Mouse (Mus musculus): ENCODE measurements around the gene Uaca. TPM values are rescaled to one million over a fixed set of nuclear protein-coding genes. Genes with fewer than 3 reads are reported as not detected.

The Uaca gene
- polyA plus RNA-seq, 1 experiment from 2014 or later = 38.9 TPM

DNA sequence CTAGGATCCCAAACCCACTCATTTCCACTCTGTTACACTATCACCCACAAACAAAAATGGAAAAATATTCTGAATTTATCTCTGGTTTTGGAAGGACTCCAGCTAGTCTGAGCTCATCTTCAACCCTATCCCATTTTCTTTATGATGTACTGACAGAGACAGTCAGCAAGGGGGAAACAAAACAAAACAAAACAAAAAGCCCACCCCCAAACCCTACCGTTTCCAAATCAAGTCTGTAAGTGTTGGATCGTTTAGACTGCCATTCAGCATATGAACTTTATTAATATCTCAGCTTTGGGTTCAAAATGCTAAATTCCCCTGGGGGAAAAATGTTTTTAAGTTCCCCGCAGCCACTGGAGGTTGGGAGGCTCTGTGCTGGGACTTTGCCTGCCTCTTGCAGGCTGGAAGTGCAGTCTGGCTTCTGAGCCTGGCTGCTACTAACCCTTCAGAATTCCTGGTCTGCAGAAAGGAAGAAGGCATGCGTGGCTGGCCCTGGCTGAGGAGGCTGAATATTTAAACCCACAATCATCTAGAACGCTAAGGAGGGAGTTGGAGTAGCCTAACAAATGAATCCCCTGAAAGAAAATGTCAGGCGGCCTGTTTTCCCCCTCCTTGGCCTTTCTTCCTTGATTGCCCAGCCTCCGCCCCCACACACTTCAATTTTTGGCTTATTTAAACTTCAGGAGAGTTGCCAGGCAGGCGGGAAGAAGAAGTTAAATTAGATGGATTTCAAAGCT, 125.8 kb downstream of the Uaca start:
- Histone ChIP-seq H3K27me3 (replicated peaks) (no peaks in the 10 kb centered on the region), H3K4me2 (no peak overlapping the region), H3K9me3 (replicated peaks) (no peaks in the 10 kb centered on the region), H3K4me3 (no peak overlapping the region), H3K27ac (ENCODE audit: poor library complexity, severe bottlenecking) (no peak overlapping the region), H3K36me3 (no peaks in the 10 kb centered on the region), H3K4me1 (replicated peaks) (peaks cover 14% of the 10 kb centered on the region), H3K9ac (no peak overlapping the region)
- ATAC-seq (ENCODE audit: insufficient number of reproducible peaks, low FRiP score) = no peak
- 61% methylated on average over 8 of the region's 8 CpGs for WGBS

DNA sequence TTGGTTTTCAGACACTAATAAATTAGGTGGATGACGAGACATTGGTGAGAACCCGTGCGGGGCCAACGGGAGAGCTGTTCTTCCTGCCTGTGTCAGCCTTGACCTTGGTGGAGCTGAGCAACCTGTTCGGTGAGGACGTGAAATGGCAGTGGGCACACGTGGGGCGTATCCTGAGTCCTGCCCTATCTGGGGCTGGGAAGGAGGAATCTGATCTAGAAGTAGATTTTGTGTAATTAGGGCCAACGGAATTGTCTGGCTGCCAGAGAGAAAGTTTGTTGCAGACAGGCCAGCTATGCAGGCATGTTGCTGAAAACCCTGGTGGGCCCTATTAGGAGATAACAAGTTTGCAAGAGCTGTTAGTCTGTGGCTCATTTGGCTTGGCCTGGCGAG, 126.3 kb downstream of the Uaca start:
- Histone ChIP-seq H3K4me2 (no peak overlapping the region), H3K27ac (ENCODE audit: poor library complexity, severe bottlenecking) (no peak overlapping the region), H3K36me3 (no peaks in the 10 kb centered on the region), H3K9ac (no peak overlapping the region), H3K4me3 (no peak overlapping the region), H3K9me3 (replicated peaks) (no peaks in the 10 kb centered on the region), H3K4me1 (replicated peaks) (peaks cover 14% of the 10 kb centered on the region), H3K27me3 (replicated peaks) (no peaks in the 10 kb centered on the region)
- ATAC-seq (ENCODE audit: insufficient number of reproducible peaks, low FRiP score) = no peak
- WGBS = 43% methylated on average over 10 of the region's 10 CpGs

DNA sequence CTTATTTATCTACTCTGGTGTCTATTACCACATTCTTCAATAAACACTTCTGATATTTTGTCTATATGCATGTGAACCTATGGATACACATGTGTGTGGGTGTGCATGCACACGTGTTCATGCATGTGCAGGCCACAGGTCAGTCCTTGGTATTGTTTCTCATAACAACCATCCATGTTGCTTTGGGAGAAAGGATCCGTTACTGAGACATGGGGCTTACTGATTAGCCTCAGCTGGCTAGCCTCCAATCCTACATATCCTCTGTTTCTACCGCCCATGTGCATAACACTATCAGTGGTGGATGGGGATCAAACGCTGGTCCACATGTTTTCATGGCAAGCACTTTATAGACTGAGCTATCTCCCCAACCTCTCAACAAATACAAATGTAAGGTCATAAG, 126.9 kb downstream of the Uaca start:
- H3K27me3 ChIP-seq (replicated peaks) = no peaks in the 10 kb centered on the region
- no peak overlapping the region for H3K4me3 ChIP-seq
- no peaks in the 10 kb centered on the region for H3K36me3 ChIP-seq
- H3K9me3 ChIP-seq (replicated peaks) = no peaks in the 10 kb centered on the region
- 68% methylated on average over 4 of the region's 4 CpGs for WGBS
- no peak overlapping the region for H3K4me2 ChIP-seq
- H3K9ac ChIP-seq = no peak overlapping the region
- H3K27ac ChIP-seq (ENCODE audit: poor library complexity, severe bottlenecking) = no peak overlapping the region
- ATAC-seq (ENCODE audit: insufficient number of reproducible peaks, low FRiP score) = no peak
- peaks cover 14% of the 10 kb centered on the region for H3K4me1 ChIP-seq (replicated peaks)

DNA sequence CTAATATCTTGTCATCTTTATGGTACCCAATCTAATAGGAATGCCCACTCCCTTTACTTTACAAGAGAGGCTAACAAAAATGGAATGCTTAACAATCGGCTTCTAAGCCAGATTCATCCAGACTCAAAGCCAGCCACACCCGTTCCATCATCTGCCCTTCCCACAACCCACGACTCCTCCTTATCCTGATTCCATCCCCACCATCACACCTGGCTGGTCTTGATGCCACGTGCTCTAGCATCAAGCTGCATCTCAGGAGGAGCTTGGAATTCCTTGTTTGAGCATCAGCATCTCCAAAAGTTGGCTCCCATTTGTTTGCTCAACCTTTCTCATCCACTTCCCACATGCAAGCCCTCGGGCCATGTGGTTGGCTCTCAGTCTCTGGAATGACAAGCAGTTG, 127.5 kb downstream of the Uaca start:
- Histone ChIP-seq H3K27ac (ENCODE audit: poor library complexity, severe bottlenecking) (no peak overlapping the region), H3K4me1 (replicated peaks) (peaks cover 14% of the 10 kb centered on the region), H3K27me3 (replicated peaks) (no peaks in the 10 kb centered on the region), H3K36me3 (no peaks in the 10 kb centered on the region), H3K9ac (no peak overlapping the region), H3K4me3 (no peak overlapping the region), H3K9me3 (replicated peaks) (no peaks in the 10 kb centered on the region), H3K4me2 (no peak overlapping the region)
- WGBS = 84% methylated on average over 5 of the region's 5 CpGs
- no peak for ATAC-seq (ENCODE audit: insufficient number of reproducible peaks, low FRiP score)

DNA sequence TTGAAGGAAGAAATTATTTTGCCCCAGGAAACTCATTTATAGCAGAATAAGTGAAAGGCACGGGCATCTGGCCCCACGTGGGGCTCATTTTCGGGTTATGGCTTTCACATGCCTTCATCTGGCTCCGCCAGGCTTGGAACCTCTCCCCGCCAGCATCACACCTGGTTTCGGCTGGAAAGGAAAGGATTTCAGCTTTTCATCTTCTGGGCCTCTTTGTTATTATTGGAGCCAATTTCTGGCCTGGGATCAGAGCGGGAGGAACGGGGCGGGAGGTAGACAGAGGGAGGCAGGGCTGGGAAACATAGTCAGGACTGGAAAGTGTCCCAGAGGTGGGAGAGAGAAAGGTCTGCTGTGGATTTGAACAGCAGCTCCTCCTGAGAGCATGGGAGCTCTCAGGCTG, 132.0 kb downstream of the Uaca start:
- Histone ChIP-seq H3K4me1 (replicated peaks) (0 out of 2 replicates have a peak, but pooled peaks cover 3% of the 10 kb centered on the region), H3K9ac (no peak overlapping the region), H3K27me3 (replicated peaks) (no peaks in the 10 kb centered on the region), H3K27ac (ENCODE audit: poor library complexity, severe bottlenecking) (no peak overlapping the region), H3K4me2 (no peak overlapping the region), H3K36me3 (no peaks in the 10 kb centered on the region), H3K4me3 (no peak overlapping the region), H3K9me3 (replicated peaks) (no peaks in the 10 kb centered on the region)
- no peak for ATAC-seq (ENCODE audit: insufficient number of reproducible peaks, low FRiP score)
- 72% methylated on average over 9 of the region's 9 CpGs for WGBS

DNA sequence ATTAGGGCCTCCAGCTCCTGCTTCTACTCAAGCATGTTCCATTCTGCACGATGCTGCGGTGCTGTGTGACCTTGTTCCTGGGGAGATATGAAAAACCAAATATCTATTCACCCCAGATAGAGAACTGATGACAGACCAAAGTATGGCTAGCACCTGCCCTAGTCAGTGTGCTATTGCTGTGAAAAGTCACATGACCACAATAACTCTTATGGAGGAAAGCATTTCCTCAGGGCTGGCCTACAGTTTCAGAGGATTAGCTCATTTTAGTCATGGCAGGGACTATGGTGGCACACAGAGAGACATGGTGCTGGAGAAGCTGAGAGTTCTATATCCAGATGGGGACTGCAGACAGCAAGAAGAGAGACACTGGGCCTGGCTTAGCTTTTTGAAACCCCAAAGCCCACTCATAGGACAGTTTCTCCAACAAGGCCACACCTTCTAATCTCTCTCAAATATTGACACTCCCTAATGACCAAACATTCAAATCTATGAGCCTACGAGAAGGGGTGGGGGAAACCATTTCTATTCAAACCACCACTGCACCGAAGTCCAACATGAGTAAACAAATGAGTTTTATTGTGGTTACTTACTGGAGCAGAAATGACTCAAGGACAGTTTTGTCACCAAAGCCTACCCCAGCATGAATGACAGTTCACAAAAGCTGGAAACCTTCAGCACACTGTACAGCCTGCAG, 135.1 kb downstream of the Uaca start:
- WGBS = 78% methylated on average over 4 of the region's 4 CpGs
- no peak for ATAC-seq (ENCODE audit: insufficient number of reproducible peaks, low FRiP score)
- Histone ChIP-seq H3K27ac (ENCODE audit: poor library complexity, severe bottlenecking) (no peak overlapping the region), H3K9ac (no peak overlapping the region), H3K9me3 (replicated peaks) (no peaks in the 10 kb centered on the region), H3K4me3 (no peak overlapping the region), H3K27me3 (replicated peaks) (no peaks in the 10 kb centered on the region), H3K4me1 (replicated peaks) (0 out of 2 replicates have a peak, but pooled peaks cover 3% of the 10 kb centered on the region), H3K4me2 (no peak overlapping the region), H3K36me3 (no peaks in the 10 kb centered on the region)

Other genes with a start within 250 kb of the Uaca start
- gene Lrrc49, start 106.4 kb upstream of the Uaca start, polyA plus RNA-seq (2016; fragmentation: Nextera tagmentation; extraction: Ambion mirVana) = 10.3 and 12.2 TPM in 2 replicates
- gene Larp6, start 81.6 kb upstream of the Uaca start, polyA plus RNA-seq (2016; fragmentation: Nextera tagmentation; extraction: Ambion mirVana) = 0.83 and 0.87 TPM in 2 replicates

Measured in heart, embryonic 12.5 days (tissue).